Mouse (Mus musculus): Measurements from ENCODE around the gene Gm9837.
"Not testable (repeated sequence)": the region's sequence is repeated elsewhere in the genome, so short reads cannot be mapped to it uniquely, and the experiment has no call there.

Gene Gm9837

DNA sequence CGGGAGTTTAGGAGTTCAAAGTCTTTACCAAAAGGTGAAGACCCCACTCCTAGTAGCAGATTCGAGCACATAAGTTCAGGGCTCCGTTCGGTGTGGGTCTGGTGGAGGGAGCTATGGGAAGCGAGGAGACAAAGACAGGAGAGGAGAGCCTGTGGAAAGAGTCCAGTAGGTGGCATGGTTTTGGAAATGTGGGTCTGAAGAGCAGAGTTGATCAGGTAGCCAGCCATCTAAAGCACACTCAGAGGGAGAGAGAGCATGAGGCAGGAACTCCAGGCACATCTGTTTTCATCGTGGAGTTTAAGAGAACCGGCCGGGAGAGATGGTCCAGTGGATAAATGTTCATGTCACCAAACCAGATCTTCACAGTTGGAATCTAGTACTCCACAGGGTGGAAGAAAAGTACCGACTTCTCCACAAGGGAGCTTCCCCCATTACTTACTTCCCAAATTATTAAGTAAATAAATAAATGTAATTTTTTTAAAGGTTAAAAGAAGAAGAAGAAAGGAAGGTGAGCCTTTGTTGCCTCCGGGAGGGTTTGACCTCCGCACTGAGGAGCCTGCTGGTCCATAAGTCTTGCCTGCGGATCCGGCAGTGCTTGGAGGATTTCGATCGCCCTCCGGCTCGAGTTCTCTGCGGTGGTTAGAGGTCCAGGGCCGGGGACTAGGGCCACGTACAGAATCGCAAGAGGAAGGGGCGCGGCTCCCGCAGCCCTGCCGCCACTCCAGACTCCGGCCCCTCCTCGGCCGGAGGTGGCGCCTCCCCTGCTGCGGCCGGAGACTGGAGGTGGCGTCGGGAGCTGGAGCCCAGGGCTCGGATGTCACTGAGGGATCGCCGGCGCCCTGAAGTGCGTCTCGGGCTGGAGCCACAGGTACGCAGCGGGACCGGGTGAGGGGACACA is 13.6 kb downstream of the Gm9837 start, which contains the start of the genes Gm10447 and Shroom1:
Gene Gm10447, minus strand, starts transcription at position 637 of the 898 bp plus-strand sequence.
Gene Shroom1, plus strand, starts transcription at position 732 of the 898 bp plus-strand sequence.
- peak; percentile 71 for DNase-seq

DNA sequence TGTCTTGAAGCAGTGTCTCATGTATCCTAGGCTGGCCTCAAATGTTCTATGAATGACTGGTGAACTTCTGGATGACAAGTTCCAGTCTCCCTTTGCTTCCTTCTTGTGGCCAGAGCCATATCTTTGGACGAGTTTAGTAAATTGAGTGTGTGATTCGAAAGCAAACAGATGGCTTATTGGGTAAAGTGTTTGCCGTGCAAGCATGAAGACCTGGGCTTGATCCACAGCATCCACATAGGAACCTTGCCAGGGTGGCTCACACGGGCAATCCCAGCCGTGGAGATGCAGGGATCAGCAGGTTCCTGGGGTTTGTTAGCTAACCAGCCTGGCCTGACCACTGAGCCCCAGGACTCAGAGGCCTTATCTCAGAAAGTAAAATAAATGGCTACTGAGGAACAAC is 17.2 kb downstream of the Gm9837 start:
- no peak for DNase-seq

DNA sequence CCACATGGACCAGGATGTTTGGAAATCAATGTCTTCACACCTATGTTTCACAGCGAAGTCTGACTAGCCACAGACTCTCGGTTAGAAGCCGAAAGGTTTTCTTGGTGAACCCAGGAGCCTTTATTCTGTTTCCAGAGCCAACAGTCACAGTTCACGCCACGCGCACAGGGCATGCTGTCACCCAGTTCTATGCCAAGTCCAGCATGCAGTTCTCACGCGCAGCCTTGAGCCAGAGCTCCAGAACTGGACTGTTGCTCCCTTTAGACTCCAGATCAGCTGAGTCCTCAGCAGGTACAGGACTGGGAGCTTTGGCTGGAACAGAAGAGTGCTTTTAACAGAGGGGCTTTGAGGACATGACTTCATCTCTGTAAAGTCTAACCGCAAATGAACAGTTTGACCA is 17.9 kb downstream of the Gm9837 start:
- DNase-seq = no peak

DNA sequence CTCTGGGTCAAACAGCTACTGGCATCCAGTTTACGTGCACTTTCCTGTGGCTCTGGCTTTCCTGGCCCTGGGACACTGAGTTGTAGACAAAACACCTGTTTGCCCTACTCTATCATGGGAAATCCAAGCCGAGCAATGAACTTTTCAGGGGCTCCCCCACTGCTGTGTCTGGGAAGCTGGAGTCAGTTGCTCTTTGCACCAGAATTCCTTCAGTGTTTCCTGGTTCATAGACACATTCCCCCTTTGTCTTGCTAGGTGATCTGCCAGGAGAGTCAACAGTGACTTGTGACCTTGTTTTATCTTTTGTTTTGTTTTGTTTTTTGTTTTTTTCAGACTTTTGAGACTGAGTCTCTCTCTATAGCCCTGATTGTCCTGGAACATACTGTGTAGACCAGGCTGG is 18.9 kb downstream of the Gm9837 start:
- no peak for DNase-seq

DNA sequence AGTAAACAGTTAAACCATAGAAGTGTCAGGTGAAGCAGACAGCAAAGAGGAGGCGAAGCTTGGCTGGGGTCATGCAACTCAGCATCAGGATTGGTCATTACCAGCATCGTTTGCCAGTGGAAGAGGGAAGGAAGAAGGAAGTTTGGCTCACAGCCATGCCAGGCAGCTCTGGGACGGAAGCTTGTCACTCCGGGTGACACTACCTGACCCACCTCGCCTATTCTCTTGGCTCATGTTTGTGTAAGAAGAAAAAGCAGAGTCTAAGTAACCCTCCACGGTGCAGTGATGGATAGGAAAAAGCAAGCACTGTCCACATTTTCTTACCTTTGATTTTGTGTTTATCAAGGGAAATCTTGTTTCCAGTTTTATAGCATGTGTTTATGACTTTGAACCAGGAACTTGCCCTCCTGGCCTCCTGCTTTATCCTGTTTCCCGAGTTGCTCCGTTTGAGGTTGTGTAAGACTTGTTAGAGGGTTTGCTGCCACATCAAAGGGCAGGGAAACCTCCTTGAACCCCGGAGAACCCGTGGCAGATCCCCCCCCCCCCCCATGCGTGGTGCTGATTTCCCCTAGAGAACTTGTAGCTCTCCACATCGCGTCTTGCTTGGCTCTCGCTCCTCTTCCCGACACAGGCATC is 20.1 kb downstream of the Gm9837 start:
- no peak for DNase-seq

DNA sequence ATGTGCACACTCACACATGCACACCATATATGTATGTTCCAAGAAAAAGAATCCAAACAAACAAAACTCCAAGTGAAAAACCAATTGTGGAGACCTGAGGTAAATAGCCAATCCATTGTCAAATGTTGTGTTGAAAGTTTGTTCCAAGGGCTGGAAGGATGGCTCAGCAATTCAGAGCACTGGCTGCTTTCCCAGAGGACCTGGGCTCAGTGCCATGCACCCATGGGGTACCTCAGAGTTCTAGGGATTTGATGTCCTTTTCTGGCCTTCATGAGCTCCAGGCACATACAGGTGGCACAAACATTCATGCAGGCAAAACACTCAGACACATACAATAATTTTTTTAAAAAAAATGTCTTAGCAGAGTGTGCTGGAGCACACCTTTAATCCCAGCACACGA is 21.8 kb downstream of the Gm9837 start:
- DNase-seq = no peak

DNA sequence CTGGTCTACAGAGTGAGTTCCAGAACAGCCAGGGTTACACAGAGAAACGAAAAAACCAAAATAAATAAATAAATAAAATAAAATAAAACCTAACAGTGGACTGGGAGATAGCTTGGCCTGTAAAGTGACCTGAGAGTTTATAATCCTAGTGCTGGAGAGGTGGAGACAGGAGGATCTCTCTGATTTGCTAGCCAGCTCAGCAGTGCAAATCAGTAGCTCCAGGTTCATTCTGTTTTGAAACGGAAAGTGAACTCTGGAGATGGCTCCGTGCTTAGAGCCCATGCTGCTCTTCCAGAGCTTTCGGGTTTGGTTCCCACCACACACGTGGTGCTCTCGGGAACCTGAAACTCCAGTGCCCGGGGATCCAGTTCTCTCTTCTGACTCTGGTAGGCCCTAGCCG is 22.3 kb downstream of the Gm9837 start:
- DNase-seq = no peak

DNA sequence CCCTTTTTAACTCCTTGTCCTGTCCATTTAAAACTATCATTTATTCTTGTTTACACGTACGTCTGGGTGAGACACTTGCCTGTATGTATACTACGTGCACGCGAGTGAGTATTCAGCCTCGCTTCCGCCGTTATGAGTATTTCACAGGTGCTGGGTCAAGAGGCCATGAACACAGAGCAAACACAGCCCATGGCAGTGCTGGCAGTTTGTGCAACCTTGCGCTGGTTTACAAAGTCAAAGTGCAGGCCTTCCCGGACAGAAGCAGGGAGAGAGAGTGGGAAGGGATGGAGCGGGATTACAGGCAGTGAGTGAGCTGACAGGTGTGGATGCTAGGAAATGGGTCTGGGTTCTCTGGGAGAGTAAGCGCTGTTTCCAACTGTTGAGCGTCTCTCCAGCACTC is 24.1 kb downstream of the Gm9837 start:
- DNase-seq = no peak

DNA sequence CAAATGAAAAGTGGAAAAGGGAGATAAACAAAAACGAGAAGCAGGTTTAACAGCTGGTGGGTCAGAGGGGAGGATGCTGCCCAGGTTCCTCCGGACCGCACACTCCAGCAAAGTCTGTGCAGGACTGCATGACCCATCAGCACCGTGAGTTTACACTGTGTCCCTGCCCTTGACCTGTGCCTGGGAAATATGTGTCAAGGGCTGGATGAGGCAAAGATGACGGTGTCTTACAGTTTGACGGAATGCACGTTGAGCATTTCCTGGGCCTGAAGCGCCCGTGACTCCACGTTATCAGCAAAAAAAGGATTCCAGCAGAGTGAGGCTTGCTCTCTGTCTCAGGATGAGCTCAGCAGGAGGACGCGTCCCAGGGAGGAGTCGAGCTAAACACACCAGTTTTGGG is 24.7 kb downstream of the Gm9837 start:
- DNase-seq = no peak

DNA sequence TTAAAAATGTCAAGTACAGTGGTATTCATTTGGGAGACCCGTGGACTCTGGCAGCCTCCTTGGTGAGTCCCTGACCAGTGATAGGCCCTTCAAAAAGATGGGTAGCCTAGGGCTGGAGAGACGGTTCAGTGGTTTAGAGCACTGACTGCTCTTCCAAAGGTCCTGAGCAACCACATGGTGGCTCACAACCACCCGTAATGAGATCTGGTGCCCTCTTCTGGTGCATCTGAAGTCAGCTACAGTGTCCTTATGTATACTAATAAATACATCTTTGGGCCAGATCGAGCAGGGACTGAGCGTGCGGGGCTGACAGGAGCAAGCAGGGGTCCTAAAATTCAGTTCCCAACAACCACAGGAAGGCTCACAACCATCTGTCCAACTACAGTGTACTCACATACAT is 26.4 kb downstream of the Gm9837 start:
- DNase-seq = peak; percentile 77

DNA sequence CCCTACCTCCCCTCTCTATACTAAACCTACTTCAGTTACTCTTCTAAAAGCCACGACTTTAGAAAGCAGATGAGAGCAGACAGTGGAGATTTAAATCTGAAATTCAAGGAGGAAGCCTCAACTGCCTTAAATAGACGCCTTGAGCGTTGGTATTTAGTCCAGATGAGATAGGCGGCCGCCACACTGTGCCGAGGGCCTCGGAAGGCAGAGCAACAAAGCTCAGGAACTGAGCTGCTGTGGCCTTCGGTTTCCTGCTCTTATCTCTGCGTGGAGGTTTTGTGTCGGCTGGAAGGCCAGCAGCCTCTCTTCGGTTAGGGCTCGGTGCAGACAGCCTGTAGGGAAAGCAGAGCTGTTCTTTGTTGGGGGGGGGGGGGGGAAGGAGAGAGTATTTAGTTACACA is 28.4 kb downstream of the Gm9837 start:
- DNase-seq = no peak

DNA sequence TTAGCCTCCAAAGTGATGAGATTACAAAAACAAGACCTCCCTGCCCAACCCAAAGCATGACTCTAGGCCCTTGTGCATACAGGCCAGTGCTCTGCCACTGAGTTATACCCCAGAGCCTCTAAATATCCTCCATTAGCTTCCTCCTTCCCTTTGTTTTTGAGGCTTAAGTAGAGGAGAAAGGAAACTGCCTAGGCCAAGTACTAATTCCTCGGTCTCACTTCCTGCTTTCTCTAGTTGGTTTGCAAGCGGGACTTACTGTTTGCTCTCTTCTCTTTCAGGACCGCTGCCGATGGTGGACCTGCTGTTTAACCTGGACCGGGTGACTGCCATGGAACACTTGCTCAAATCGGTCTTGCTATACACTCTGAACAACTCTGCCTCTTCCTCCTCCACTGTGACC is 33.9 kb downstream of the Gm9837 start:
- DNase-seq = no peak

DNA sequence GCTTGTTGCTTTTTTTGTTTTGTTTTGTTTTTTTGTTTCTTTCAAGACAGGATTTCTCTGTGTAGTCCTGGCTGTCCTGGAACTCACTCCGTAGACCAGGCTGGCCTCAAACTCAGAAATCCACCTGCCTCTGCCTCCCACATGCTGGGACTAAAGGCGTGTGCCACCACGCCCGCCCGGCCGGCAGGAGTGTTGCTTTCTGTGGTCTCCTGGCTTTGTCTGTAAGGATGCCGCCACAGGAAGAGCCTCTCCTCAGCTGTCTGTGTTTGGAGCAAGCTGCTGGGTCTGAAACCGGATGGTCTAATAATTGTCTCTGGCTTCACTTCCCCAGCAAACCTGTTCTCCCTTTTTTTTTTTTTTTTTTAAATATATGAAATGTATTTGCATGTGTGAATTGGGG is 34.8 kb downstream of the Gm9837 start:
- DNase-seq = no peak

DNA sequence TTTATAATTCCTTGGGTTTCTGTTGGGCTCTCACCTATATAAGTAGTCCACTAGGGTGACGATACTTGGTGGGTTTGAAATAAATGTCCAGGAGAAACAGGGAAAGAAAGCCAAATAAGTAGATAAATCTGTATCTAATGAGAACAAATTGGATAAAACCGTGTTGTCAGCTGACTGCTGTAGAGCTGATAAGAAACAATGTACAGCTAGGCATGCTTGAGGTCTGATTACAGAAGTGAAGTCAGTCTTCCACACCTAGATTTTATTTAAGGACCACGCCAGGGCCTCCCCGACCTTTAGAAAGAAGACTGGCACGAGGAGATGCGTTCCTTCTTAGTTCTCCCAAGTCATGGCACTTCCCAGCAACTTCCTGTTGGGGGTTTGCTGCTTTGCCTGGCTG is 37.2 kb downstream of the Gm9837 start:
- DNase-seq = no peak

DNA sequence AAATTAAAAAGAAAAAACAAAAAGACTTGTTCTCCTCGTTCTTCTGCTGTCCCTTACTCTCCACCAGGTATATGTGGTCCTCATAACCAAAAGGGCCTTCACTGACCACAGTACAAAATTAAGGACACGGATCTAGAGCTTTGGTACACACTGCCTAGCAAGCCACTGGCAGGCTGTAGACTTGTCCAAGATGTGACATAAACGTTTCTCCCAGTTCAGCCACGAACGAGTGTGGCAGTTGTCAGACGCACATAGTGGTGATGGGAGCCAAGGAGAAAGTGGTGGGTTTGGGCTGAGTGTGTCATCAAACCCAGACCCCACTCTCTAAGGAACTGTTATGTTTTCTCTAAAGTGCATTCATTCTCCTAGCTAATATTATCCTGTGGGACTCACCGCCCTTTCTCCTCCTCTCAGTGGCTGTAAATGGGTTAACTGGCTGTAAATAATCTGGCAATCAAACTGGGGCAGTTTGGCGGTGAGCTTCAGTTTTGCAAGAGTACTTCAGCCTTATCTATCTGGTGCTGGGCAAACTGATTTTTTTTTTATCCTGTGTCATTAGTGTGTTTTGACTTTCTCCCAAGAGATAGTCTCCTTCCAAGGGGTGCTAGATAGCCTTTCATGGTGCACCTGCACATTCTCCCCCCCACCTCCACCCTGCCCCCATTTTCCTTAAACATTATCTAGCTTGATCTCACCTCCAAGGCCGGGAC is 38.8 kb downstream of the Gm9837 start:
- DNase-seq = peak; percentile 37

DNA sequence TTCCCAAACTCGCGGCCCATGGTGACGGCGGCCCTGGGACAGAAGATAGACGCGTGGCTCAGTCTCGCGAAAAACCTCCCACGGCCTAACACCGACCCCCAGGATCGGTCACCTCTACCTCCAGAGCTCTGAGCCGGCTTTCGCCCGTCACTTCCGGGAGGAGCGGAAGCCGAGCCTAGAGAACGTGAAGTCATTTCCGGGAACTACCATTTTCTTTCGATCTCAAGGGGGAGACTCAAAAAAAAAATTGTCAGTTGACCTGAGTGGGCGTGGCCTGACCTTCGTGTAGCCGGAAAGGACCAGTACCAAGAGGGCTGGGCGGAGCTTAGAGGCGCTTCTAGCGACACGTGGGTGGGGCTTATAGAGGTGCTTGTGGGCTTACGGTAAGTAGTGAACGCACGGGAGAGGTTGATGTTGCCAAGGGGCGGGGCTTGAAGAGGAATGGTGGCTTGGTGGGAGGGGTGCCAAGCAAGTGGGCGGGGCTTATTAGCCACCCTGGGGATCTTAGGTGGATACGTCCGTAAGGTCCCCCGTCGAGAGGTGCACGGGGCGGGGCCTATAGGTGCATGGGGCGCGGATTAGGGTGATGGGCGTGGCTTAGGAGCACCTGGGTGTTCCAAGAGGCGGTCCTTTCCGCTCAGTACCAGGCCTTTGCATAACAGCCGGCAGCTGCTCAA is 39.5 kb downstream of the Gm9837 start, which contains the start of the genes Uqcrq and Gdf9:
Gene Uqcrq, minus strand, starts transcription at position 162 of the 677 bp plus-strand sequence.
Gene Gdf9, plus strand, starts transcription at position 354 of the 677 bp plus-strand sequence.
- DNase-seq = peak; percentile 100

DNA sequence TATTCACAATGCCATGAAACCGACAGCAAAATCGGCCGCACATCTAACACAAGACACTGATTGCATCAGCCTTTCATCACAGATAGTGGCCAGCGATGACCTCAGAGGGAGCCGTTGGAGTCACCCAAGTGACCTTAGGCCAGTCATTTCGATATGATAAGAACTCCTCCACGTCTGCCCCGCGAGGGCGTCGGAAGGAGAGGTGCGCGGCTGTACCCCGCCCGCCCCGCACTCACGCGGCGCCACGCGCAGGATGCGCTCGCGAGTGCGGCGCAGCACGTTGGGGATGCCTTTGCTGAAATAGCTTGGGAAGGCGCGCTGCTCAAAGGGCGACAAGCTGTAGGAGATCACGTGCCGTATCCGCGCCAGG is 40.0 kb downstream of the Gm9837 start:
- no peak for DNase-seq

DNA sequence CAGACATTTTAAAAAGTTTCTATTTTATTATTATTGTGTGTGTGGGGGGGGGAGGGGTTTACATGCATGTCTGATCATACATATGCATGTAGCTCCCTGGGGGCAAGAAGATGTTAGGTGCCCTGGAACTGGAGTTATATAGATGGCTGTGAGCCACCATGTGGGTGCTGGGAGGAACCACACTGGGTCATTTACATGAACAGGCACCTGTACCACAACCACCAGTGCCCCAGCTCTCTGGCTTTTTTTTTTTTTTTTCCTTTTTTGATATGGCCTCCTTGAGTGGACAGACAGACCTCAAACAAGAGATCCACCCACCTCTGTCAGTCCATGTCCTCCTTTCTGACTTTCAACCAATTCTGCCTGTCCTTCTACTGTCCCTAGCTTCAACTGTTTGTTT is 41.1 kb downstream of the Gm9837 start:
- DNase-seq = no peak

DNA sequence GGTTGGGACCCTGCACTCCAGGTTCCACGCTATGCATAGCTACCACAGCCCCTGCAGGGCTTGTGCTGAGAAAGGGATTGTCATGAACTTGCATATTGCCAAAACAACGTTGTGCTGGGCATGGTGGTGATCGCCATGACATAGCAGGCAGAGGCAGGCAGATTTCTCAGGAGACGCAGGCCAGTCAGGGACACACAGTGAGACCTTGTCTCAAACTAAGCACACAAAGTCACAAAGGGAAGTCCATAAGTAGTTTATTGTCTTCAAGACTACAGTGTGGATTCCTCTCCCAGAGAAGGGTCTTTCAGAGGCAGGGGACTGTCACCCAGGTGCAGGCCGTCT is 41.6 kb downstream of the Gm9837 start:
- DNase-seq = no peak

DNA sequence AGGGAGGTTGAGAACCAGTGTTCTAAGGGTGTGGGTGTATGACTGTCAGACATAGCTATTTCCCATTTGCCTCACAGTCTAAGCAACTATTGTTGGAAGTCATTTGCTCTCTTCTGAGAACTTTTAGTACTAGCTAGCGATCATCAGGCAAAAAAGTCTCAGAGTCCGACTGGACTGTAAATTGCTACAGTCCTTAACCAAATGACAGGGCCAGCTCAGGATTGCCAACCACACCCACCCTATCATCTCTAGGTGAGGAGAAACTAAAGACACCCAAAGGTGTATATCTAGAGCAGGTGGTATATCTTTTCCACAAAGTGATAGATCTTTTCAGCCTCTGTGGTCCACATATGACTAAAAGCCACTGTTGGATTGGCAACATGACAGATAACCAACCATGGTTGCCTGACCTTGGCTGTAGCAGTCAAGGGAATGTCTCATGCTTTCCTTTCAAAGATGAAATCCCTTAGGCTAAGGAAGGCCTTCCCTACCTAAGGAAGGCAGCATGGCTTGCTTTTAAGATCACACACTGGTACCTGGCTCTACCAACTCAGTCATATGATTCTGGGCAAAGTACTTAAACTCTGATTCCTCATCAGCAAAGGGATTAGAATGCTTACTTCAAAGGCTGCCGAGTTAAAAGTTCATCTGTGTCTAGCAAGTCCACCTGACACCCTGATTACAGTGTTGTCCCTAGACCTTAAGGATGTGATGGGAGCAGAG is 42.1 kb downstream of the Gm9837 start:
- no peak for DNase-seq

DNA sequence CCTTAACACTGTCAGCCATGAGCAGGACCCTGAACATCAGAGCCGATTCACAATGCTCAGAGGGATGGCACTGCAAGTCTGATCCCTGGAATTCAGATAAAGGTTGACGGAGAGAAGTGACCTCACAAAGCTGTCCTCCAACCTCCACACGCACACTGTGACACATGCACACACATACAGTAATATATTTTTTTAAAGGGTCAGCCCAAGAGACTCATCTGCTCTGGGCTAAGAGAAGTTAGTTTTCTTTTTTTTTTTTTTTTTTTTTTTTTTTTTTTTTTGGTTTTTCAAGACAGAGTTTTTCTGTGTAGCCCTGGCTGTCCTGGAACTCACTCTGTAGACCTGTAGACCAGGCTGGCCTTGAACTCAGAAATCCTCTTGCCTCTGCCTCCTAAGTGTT is 43.4 kb downstream of the Gm9837 start:
- not testable (repeated sequence) for DNase-seq

DNA sequence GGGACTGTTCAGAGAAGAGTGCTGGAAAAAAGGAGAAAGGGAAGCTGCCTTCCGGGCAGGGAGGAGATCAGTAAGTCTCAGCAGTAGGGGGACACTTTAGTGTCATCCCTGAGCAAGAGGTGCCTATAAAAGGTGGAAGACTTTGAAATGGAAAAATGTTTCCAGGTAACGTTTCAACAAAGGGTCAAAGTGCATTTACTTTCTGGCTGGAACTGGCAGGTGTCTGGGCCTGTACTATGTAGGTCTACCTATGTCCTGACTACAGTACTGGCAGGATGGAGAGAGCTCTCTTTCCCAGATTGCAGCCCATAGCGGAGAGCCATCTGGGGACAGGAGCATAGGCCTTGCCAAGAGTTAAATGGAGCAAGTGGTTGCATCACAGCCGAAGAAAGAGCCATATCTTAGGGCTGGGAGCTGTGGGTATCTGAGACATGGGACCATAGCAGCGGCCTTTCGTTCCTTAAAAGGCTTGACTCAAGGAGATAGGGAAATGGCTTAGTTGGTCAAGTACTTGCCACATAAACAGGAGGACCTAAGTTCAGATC is 44.5 kb downstream of the Gm9837 start:
- DNase-seq = no peak
